Mouse (Mus musculus) hindbrain, embryonic 10.5 days (tissue): ENCODE measurements at regions not wholly inside any gene's neighbourhood (a gene's known extent, or its start where the extent isn't known, plus 50 kb on each side); places are given as distances from the start of the nearest gene placed in this dataset.
A peak's percentile ranks its signal among the peaks of the same experiment; 100 is the strongest.

Source experiments
- DNase-seq: peaks from one replicate; pipeline ENCODE4 v3.0.0-alpha.2; 2017; ENCODE audit warnings: low spot score
- H3K27ac ChIP-seq: fragments of 300-500 bp; sonication (generic); 2 replicates; pipeline ENCODE4 v1.5.1; 2016; ENCODE audit warnings: mild to moderate bottlenecking, moderate library complexity
- H3K27me3 ChIP-seq: fragments of 300-500 bp; sonication (generic); 2 replicates; pipeline ENCODE4 v1.6.1; 2016; ENCODE audit warnings: mild to moderate bottlenecking; ENCODE audit not compliant: poor library complexity, insufficient read depth, severe bottlenecking
- H3K36me3 ChIP-seq: fragments of 300-500 bp; sonication (generic); 2 replicates; pipeline ENCODE4 v1.6.1; 2016; ENCODE audit warnings: mild to moderate bottlenecking, moderate library complexity
- H3K4me1 ChIP-seq: fragments of 300-500 bp; sonication (generic); replicated peaks from 2 replicates; pipeline ENCODE4 v1.6.1; 2016; ENCODE audit warnings: mild to moderate bottlenecking
- H3K4me3 ChIP-seq: fragments of 300-500 bp; sonication (generic); 2 replicates; pipeline ENCODE4 v1.5.1; 2016; ENCODE audit warnings: mild to moderate bottlenecking, moderate library complexity
- H3K9me3 ChIP-seq: fragments of 300-500 bp; sonication (generic); 2 replicates; pipeline ENCODE4 v1.6.1; 2016; ENCODE audit warnings: mild to moderate bottlenecking, moderate library complexity
- WGBS: fragments of 180-500 bp; shearing (Covaris S2); methylation state at CpG from one replicate; pipeline ENCODE4 v1.1.7; 2016; 5-methylcytosine and 5-hydroxymethylcytosine counted together

DNA sequence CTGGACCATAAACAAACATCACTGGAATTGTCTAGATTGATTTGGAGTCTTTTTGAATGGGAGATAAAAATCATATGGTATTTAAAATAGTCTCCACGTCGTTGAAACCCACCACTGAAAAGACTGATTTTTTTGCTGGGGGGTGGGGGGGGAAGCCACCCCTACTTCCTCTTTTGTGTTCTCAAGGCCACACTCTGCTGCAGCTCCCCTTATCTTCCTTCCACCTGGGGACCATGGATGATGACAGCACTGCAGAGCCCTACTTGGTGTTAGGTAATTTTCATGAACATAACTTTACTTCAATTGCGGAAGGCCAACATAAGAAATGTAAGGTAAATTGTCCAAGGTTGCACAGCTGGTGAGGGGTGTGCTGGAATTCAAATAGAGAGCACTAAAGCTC is 232.4 kb upstream of the Vrk2 start:
- DNase-seq, result no peak
- Histone ChIP-seq H3K27me3 (no peaks in the 10 kb centered on the region), H3K9me3 (no peaks in the 10 kb centered on the region), H3K4me3 (no peak overlapping the region), H3K4me1 (no peaks in the 10 kb centered on the region), H3K36me3 (no peaks in the 10 kb centered on the region), H3K27ac (no peak overlapping the region)
- WGBS, result 95% methylated on average over 3 of the region's 3 CpGs

GRCm38 (mm10) chr11:26824080-26824727 is 230.4 kb upstream of the Vrk2 start:
- no peaks in the 10 kb centered on the region for H3K27me3 ChIP-seq
- no peaks in the 10 kb centered on the region for H3K36me3 ChIP-seq
- no peak overlapping the region for H3K27ac ChIP-seq
- H3K4me3 ChIP-seq, result no peak overlapping the region
- no peaks in the 10 kb centered on the region for H3K9me3 ChIP-seq
- H3K4me1 ChIP-seq, result no peaks in the 10 kb centered on the region
- WGBS, result 89% methylated on average over 8 of the region's 8 CpGs
- no peak for DNase-seq

- Histone ChIP-seq H3K27me3 (no peaks in the 10 kb centered on the region), H3K9me3 (no peaks in the 10 kb centered on the region), H3K36me3 (no peaks in the 10 kb centered on the region), H3K4me1 (no peaks in the 10 kb centered on the region), H3K27ac (no peak overlapping the region), H3K4me3 (no peak overlapping the region)
- no peak for DNase-seq
- 60% methylated on average over 1 of the region's 1 CpGs for WGBS
Measured at GRCm38 (mm10) chr11:26821091-26821490, 227.3 kb upstream of the Vrk2 start.

DNA sequence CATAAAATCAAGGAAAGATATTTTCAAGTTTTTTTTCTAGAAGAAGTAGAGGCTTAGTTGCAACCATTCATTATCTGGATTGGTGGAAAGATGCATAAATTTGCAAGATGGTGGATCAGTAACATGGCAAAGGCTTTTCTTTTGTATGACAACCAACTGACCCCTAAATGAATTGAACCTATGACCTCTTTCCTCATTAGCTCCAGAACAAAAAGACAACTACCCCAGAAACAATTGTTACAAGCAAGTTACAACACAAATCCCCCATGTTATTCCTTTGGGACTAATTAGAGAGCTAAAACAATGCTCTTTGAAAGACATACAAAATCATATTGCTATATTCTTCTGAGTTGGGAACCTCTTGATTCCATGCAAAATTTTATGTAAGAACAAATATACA is 223.5 kb upstream of the Vrk2 start:
- H3K4me3 ChIP-seq, result no peak overlapping the region
- H3K27me3 ChIP-seq, result no peaks in the 10 kb centered on the region
- no peaks in the 10 kb centered on the region for H3K36me3 ChIP-seq
- no peak for DNase-seq
- H3K27ac ChIP-seq, result no peak overlapping the region
- H3K4me1 ChIP-seq, result no peaks in the 10 kb centered on the region
- H3K9me3 ChIP-seq, result no peaks in the 10 kb centered on the region

- Histone ChIP-seq H3K27me3 (no peaks in the 10 kb centered on the region), H3K27ac (no peak overlapping the region), H3K36me3 (no peaks in the 10 kb centered on the region), H3K9me3 (no peaks in the 10 kb centered on the region), H3K4me3 (no peak overlapping the region), H3K4me1 (no peaks in the 10 kb centered on the region)
- DNase-seq, result no peak
- WGBS, result 86% methylated on average over 8 of the region's 8 CpGs
Measured at GRCm38 (mm10) chr11:26815104-26815503, 221.3 kb upstream of the Vrk2 start.

GRCm38 (mm10) chr11:26814601-26815000 is 220.8 kb upstream of the Vrk2 start:
- WGBS, result 82% methylated on average over 3 of the region's 3 CpGs
- no peak overlapping the region for H3K4me3 ChIP-seq
- no peaks in the 10 kb centered on the region for H3K27me3 ChIP-seq
- no peaks in the 10 kb centered on the region for H3K36me3 ChIP-seq
- DNase-seq, result no peak
- H3K9me3 ChIP-seq, result no peaks in the 10 kb centered on the region
- no peaks in the 10 kb centered on the region for H3K4me1 ChIP-seq
- no peak overlapping the region for H3K27ac ChIP-seq

- Histone ChIP-seq H3K4me3 (no peak overlapping the region), H3K9me3 (no peaks in the 10 kb centered on the region), H3K27ac (no peak overlapping the region), H3K27me3 (no peaks in the 10 kb centered on the region), H3K36me3 (no peaks in the 10 kb centered on the region), H3K4me1 (peaks cover 11% of the 10 kb centered on the region)
- 92% methylated on average over 2 of the region's 2 CpGs for WGBS
- no peak for DNase-seq
Measured at GRCm38 (mm10) chr11:26802249-26802941, 208.6 kb upstream of the Vrk2 start.

- H3K36me3 ChIP-seq, result no peaks in the 10 kb centered on the region
- WGBS, result 55% methylated on average over 2 of the region's 2 CpGs
- H3K4me1 ChIP-seq, result peaks cover 8% of the 10 kb centered on the region
- H3K27me3 ChIP-seq, result no peaks in the 10 kb centered on the region
- H3K9me3 ChIP-seq, result no peaks in the 10 kb centered on the region
- DNase-seq, result no peak
- no peak overlapping the region for H3K4me3 ChIP-seq
- H3K27ac ChIP-seq, result no peak overlapping the region
Measured at GRCm38 (mm10) chr11:26800296-26800695, 206.5 kb upstream of the Vrk2 start.

GRCm38 (mm10) chr11:26794629-26794966 is 200.8 kb upstream of the Vrk2 start:
- no peaks in the 10 kb centered on the region for H3K4me1 ChIP-seq
- H3K4me3 ChIP-seq, result no peak overlapping the region
- no peaks in the 10 kb centered on the region for H3K9me3 ChIP-seq
- no peaks in the 10 kb centered on the region for H3K36me3 ChIP-seq
- WGBS, result 89% methylated on average over 3 of the region's 3 CpGs
- no peaks in the 10 kb centered on the region for H3K27me3 ChIP-seq
- DNase-seq, result no peak
- no peak overlapping the region for H3K27ac ChIP-seq

DNA sequence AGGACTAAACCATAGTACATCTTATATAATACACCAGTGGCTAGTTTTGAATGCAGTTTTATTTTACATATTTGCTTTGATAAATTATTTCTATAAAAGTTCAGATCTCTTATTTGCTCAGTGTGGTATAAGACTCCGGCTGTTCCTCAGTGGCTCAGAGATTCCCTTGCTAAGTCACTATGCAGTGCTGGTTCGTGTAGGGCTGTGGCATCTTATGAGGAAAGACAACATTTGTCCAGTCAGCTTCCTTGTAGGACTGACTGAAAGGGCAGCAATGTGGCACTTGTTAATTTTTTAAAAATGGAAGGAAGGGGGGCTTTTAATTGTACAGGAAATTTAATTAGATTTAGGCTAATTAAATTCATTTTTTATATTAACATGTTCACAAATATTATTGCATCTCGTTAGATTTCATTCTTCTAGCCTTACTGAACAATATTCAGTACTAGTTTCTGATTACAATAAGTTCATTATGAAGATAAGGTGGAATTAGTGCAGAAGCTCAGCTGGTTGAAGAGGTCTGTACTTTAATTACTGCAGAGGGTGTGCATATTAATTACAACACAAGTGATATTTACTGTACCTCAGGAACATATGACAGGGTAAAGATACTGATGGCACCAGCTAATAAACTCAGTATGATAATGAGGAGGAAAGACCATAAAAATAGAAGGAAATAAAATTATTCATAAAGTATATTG is 200.3 kb upstream of the Vrk2 start:
- no peak for DNase-seq
- Histone ChIP-seq H3K9me3 (no peaks in the 10 kb centered on the region), H3K36me3 (no peaks in the 10 kb centered on the region), H3K27me3 (no peaks in the 10 kb centered on the region), H3K4me3 (no peak overlapping the region), H3K4me1 (no peaks in the 10 kb centered on the region), H3K27ac (no peak overlapping the region)
- 81% methylated on average over 3 of the region's 3 CpGs for WGBS

DNA sequence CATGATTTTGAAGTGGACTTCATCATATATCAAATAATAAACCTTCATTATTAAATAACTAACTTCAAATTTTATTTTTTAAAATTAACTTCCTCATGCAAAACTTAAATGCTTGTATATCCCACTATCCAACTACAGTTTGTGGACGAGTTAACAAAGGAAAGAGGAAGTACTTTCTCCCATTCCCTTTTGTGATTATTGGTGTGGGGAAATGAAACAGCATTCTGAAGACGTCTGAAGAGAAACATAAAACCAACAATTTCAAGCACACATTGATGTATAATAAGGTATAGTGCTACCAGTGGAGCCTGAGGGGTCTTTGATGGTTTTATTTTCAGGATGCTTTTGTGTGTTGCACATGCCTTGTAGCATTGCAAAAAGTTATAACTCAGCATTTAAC is 195.5 kb upstream of the Vrk2 start:
- DNase-seq, result no peak
- Histone ChIP-seq H3K27ac (no peak overlapping the region), H3K4me3 (no peak overlapping the region), H3K4me1 (no peaks in the 10 kb centered on the region), H3K36me3 (no peaks in the 10 kb centered on the region), H3K9me3 (no peaks in the 10 kb centered on the region), H3K27me3 (no peaks in the 10 kb centered on the region)
- WGBS, result 74% methylated on average over 2 of the region's 2 CpGs

- H3K27me3 ChIP-seq, result no peaks in the 10 kb centered on the region
- no peak overlapping the region for H3K27ac ChIP-seq
- no peaks in the 10 kb centered on the region for H3K36me3 ChIP-seq
- no peaks in the 10 kb centered on the region for H3K9me3 ChIP-seq
- DNase-seq, result no peak
- 26% methylated on average over 1 of the region's 1 CpGs for WGBS
- H3K4me1 ChIP-seq, result peaks cover 14% of the 10 kb centered on the region
- no peak overlapping the region for H3K4me3 ChIP-seq
Measured at GRCm38 (mm10) chr11:26785164-26785563, 191.4 kb upstream of the Vrk2 start.

GRCm38 (mm10) chr11:26773122-26773796 is 179.5 kb upstream of the Vrk2 start:
- Histone ChIP-seq H3K9me3 (no peaks in the 10 kb centered on the region), H3K4me1 (peaks cover 24% of the 10 kb centered on the region), H3K4me3 (no peak overlapping the region), H3K27ac (peak overlapping the region; percentile 72), H3K36me3 (no peaks in the 10 kb centered on the region), H3K27me3 (no peaks in the 10 kb centered on the region)
- DNase-seq, result peak; percentile 11
- WGBS, result 10% methylated on average over 3 of the region's 3 CpGs
